Mouse (Mus musculus): ENCODE results near the gene Gfra4.
"Not testable (repeated sequence)": the region's sequence is repeated elsewhere in the genome, so short reads cannot be mapped to it uniquely, and the experiment has no call there.

The Gfra4 gene

GRCm38 (mm10) chr2:131052862-131053418 is 10.1 kb upstream of the Gfra4 start:
- intact Hi-C loops (cut with DNase I), result no loop called here

- intact Hi-C loops (cut with DNase I), result no loop called here
Observed at GRCm38 (mm10) chr2:131052043-131052442, 9.2 kb upstream of the Gfra4 start.

GRCm38 (mm10) chr2:131046025-131046424 is 3.1 kb upstream of the Gfra4 start:
- intact Hi-C loops (cut with DNase I), result no loop called here

DNA sequence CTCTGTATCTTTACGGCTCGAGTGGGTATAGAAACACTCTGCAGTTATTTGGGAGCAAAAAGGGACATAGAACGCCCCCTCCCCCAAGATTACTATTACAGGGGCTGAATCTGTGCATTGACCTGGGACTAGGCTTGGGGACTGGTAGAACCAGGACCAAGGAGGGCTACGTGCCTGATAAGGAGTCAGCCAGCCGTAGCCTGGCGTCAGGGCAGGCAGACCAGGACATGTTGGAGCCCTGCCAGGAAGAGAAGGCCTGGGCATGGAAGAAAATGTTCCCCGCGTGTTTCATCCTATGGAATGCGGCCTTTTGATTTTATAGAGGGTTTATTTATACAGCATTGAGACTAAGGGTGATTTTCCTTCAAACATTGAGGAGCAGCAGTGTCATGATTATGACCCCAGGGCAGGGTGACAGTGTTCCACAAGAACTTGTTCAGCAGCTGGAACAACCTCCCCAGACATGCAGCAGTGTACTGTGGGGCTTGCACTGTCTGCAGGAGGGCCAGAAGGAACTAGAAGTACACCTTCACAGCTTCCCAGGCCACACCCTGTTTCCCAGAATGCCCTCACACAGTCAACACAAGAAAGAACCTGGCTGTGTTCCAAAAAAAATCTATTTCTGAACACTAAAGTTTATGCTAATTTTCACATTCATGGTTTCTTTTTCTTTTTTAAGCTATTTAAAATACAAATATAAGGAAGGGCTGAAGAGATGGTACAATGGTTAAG is 2.3 kb upstream of the Gfra4 start:
- intact Hi-C loops (cut with DNase I), result no loop called here

DNA sequence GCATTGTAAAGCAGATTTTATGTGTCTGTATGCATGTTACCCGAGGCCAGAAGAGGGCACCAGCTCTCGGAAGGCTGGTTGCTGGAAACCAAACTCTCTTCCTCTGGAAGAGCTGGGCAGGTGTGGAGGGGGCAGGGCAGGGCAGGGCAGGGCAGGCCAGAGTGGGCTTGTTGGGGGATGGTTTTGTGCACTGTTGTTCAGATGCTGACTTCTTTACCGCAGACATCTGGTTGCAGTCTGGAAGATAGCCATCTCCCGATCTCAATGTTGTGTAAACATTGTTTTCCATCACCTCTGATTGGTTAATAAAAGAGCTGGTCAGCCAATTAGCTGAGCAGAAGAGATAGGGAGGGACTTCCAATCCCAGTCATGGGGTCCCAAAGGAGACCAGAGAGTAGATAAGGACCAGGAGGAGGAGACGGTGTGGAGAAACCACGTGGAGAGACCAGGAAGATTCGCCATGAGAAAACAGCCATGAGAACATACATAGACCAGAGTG is 1.5 kb upstream of the Gfra4 start:
- intact Hi-C loops (cut with DNase I), result no loop called here

GRCm38 (mm10) chr2:131040854-131041825 is 1.7 kb downstream of the Gfra4 start:
- intact Hi-C loops (cut with DNase I), result no loop called here

DNA sequence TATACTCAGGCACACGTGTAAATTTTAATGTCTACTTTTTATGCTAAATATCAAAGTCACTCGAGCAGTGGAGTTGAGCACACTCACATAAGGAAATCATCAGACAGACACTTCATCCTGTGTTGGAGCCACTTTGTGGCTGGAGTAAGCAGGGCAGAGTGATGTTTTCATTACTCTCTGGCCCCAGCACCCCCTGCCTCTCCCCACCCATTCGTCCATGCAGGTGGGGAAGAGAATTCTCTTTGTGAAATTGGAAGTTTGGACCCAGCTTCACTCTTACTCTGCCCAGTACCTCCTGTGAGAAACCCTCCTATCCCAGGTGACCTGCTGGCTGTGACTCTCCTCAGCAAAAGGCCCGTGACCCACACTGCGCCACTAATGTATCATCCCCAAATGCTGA is 4.2 kb downstream of the Gfra4 start:
- intact Hi-C loops (cut with DNase I), result no loop called here

- intact Hi-C loops (cut with DNase I), result no loop called here
Observed at GRCm38 (mm10) chr2:131038197-131038596, 4.7 kb downstream of the Gfra4 start.

- intact Hi-C loops (cut with DNase I), result no loop called here
Observed at GRCm38 (mm10) chr2:131037226-131037990, 5.5 kb downstream of the Gfra4 start.

GRCm38 (mm10) chr2:131036757-131037156 is 6.1 kb downstream of the Gfra4 start:
- intact Hi-C loops (cut with DNase I), result no loop called here

DNA sequence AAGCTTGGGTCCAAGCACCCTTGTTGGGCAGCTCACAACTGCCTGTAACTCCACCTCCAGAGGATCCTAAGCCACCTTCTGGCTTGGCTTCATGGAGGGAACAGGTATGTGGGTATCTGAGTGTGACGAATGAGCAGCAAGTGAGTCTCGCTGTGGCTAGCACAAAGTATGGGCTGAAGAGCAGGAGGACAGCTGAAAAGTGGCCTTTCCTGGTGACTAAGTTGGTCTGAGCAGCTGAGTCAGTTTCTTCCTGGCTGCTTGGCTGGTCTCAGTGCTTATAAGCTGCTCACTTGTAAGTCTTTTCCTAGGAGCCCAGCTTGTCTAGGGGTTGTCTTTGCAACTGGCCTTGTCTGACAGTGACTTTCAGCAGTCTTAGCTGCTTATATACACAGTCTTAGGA is 6.5 kb downstream of the Gfra4 start:
- intact Hi-C loops (cut with DNase I), result no loop called here

DNA sequence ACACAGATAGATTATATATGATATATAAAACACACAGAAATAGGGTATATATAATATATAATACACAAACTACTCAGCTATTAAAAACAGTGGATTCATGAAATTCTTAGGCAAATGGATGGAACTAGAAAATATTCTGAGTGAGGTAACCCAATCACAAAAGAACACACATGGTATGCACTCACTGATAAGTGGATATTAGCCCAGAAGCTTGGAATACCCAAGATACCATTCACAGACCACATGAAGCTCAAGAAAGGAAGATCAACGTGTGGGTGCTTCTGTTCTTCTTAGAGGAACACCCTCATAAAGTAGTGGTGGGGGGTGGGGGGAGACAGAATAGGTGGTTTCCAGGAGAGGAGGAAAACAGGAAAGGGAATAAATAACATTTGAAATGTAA is 11.5 kb downstream of the Gfra4 start:
- intact Hi-C loops (cut with DNase I), result not testable (repeated sequence)

DNA sequence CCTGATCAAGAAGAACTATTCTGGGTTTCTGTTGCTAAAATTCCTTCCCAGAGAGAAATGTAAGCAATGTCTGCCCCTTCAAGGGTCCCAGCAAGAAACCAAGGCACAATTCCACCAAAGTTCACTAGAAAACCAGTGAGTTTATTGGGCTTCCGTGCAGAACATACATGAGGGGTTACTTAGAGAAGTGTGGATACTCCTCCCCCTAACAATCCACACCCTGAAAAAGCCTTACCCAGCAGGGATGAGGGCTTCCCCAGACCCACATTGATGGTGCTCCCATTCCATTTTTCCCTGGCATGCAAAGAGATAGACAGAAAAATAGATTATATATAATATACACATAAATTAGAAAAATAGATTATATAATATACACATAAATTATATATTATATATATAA is 11.9 kb downstream of the Gfra4 start:
- intact Hi-C loops (cut with DNase I), result no loop called here

GRCm38 (mm10) chr2:131030561-131030960 is 12.3 kb downstream of the Gfra4 start:
- intact Hi-C loops (cut with DNase I), result no loop called here

DNA sequence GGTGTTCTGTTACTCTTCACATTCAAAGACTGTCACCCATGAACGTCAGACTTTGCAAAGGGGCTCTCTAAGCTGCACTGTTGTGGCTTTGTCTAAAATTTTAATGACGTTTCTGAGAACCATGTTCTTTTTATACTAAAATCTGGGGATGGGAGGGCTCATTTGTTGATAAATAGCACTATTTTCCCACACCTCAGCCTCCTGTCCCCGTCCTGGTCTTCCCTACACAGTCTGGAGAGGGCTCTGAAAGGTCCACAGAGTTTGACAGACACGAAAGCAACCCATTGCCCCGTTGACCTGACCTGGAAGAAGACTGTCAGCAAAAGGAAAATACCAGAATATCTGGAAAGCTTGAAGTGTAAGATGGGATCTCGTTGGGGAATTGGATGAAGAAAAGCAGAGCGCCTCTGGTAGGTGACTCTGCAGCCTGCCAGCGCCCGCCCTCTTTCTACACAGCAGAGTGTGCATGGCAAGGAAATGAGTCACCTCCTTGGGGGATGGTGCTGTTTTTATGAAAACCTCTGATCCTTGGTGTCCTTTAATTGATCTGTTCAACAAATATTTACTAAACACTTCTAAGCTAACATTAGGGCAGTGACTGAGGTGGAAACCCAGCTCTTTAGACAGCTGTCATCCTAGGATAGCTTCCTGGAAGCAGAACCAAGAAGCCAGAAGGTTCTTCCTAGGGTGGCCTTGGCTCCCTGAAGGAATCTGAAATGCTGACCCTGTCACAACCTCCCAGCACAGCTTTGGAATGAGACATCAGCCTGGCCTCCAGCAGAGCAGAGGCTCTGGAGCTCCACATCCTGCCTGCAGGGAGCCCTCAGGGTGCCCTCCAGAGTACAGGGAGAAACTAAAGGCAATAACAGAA is 13.6 kb downstream of the Gfra4 start:
- intact Hi-C loops (cut with DNase I), result no loop called here

DNA sequence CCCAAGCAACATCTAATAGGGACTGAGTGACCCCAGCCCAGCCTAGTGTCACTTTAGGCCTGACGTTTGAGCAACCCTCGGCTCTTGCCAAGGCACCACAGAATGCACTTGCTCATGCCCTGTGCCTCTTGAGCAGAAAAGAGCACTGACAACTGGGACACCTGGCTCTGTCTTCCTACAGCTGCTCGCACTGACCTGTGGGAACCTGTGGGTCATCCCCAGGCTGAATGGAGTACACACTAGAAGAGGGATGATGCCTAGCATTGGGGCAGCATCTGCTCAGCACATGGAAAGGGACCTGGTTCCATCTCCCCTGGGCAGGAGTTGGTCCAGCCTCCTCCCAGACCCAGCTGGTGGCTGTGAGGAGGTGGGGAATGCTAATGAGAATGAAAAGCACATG is 15.9 kb downstream of the Gfra4 start:
- intact Hi-C loops (cut with DNase I), result no loop called here

DNA sequence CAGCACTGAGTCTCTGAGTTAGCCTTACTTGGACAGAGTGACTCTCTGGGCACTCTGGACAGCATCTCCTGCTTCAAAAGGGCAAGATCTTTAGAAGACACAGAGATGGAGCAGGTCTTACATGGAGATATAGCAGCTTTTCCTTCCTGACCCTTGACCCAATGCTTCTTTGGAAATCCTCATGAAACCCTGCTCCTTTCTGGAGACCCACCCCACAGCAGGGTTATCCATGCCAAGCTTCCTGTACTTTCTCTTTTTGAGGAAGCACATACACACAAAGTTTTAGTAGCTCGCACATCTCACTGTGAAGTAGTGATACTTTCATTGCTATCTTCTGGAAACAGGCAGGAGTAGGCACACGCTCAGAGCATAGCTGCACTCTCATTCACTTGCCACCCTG is 17.7 kb downstream of the Gfra4 start:
- intact Hi-C loops (cut with DNase I), result no loop called here

DNA sequence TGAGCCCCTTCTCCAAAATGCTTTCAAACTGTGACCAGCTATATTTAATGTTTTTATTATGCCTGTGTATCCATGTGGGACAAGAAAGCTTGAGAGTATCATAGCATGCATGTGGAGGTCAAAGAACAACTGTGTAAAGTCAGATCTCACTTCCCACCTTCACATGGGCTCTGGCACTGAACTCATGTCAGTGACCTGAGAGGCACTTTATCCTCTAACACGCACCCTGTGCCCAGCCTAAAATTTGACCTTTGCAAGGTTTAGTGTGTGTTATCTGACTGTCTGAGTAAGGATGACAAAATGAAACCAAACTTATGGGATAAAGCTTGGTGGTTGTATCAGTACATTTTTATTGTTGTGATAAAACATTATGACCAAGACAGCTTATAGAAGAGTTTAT is 32.3 kb downstream of the Gfra4 start:
- intact Hi-C loops (cut with DNase I), result no loop called here

DNA sequence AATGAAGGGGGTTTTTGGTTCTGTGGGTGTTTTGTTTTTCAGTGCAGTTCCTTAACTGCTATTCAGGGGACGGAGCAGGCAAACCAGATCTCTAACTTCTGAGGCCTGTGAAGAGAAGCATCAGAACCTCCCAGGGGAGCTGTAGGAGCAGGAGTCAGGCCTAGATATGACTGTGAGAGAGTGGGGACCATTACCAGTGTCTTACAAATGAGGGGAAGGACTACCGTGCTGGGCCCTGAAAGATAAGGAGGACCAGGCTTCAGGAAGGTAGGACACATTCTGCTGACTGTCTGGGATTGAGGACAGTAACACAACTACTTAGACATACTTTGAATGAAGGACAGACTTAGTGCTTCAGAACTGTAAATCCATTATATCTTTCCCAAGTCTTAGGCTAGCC is 33.8 kb downstream of the Gfra4 start:
- intact Hi-C loops (cut with DNase I), result no loop called here

GRCm38 (mm10) chr2:130992818-130993217 is 50.1 kb downstream of the Gfra4 start:
- intact Hi-C loops (cut with DNase I), result no loop called here
